Mouse (Mus musculus) C2C12 (cell line): ENCODE measurements around the gene Gm28308. TPM values are rescaled to one million over a fixed set of nuclear protein-coding genes. Genes with fewer than 3 reads are reported as not detected.

ENCODE experiments used
- H3K27me3 ChIP-seq: one replicate; pipeline ENCODE4 v1.6.1; 2011; ENCODE audit not compliant: control insufficient read depth, insufficient read depth, insufficient read length
- H3K36me3 ChIP-seq: one replicate; pipeline ENCODE4 v1.6.1; 2011; ENCODE audit not compliant: control insufficient read depth, insufficient read depth
- H3K4me3 ChIP-seq: one replicate; pipeline ENCODE4 v1.5.1; 2011; ENCODE audit warnings: mild to moderate bottlenecking, control low read depth; ENCODE audit not compliant: poor library complexity, insufficient read depth, severe bottlenecking
- H3K79me2 ChIP-seq: one replicate; pipeline ENCODE4 v1.6.1; 2011; ENCODE audit not compliant: control insufficient read depth, insufficient read depth
- H3K79me3 ChIP-seq: one replicate; pipeline ENCODE4 v1.6.1; 2011; ENCODE audit warnings: low read depth, control low read depth
- H3ac ChIP-seq: one replicate; pipeline ENCODE3; 2011; ENCODE audit warnings: low read depth; ENCODE audit not compliant: control insufficient read depth, insufficient read length
- CEBPB ChIP-seq: IDR thresholded peaks from one replicate; pipeline ENCODE4 v1.6.1; 2011; ENCODE audit warnings: low read depth, mild to moderate bottlenecking, control low read depth, moderate library complexity
- CTCF ChIP-seq: IDR thresholded peaks from one replicate; pipeline ENCODE4 v1.5.1; 2011; ENCODE audit not compliant: control insufficient read depth, insufficient read depth, insufficient read length
- FOSL1 ChIP-seq: IDR thresholded peaks from one replicate; pipeline ENCODE4 v1.8.0; 2011; ENCODE audit warnings: mild to moderate bottlenecking, low read length; ENCODE audit not compliant: poor library complexity, insufficient read depth, severe bottlenecking
- MAX ChIP-seq: IDR thresholded peaks from one replicate; pipeline ENCODE4 v1.6.1; 2011; ENCODE audit warnings: mild to moderate bottlenecking, control low read depth
- MYOD1 ChIP-seq: IDR thresholded peaks from one replicate; pipeline ENCODE4 v1.6.1; 2011; ENCODE audit warnings: low read depth; ENCODE audit not compliant: control insufficient read depth, insufficient read length
- MYOG ChIP-seq: IDR thresholded peaks from one replicate; pipeline ENCODE4 v1.6.1; 2011; ENCODE audit not compliant: control insufficient read depth, insufficient read length; ENCODE audit errors: extremely low read depth
- USF1 ChIP-seq: IDR thresholded peaks from one replicate; pipeline ENCODE4 v1.6.1; 2011; ENCODE audit warnings: low read depth, mild to moderate bottlenecking, control low read depth, moderate library complexity
- polyA plus RNA-seq: library from polyadenylated mRNA; unstranded; fragments of >200 nt; fragmentation: generic; extraction: Trizol; gene quantifications from one replicate; pipeline ENCODE4 v1.2.1, GENCODE M21; 2012; ENCODE audit warnings: missing spikeins

The Gm28308 gene
- polyA plus RNA-seq, 1 experiment = 0.75 TPM

GRCm38 (mm10) chr6:52189172-52189591, 24.0 kb downstream of the Gm28308 start:
- Histone ChIP-seq H3K79me3 (no peaks in the 10 kb centered on the region), H3K4me3 (no peak overlapping the region), H3K36me3 (no peaks in the 10 kb centered on the region), H3K27me3 (no peaks in the 10 kb centered on the region), H3K79me2 (no peaks in the 10 kb centered on the region), H3ac (no peak overlapping the region)
- no peak for TF ChIP-seq CTCF
- no peak for TF ChIP-seq FOSL1
- no peak for TF ChIP-seq MYOD1
- TF ChIP-seq MYOG = no peak
- no peak for TF ChIP-seq USF1
- TF ChIP-seq CEBPB = no peak
- no peak for TF ChIP-seq MAX

GRCm38 (mm10) chr6:52186500-52186899, 26.6 kb downstream of the Gm28308 start:
- no peak overlapping the region for H3K4me3 ChIP-seq

GRCm38 (mm10) chr6:52185834-52186233, 27.3 kb downstream of the Gm28308 start:
- Histone ChIP-seq H3K4me3 (no peak overlapping the region), H3K27me3 (no peaks in the 10 kb centered on the region), H3K79me3 (no peaks in the 10 kb centered on the region), H3ac (no peak overlapping the region), H3K36me3 (no peaks in the 10 kb centered on the region), H3K79me2 (no peaks in the 10 kb centered on the region)
- TF ChIP-seq CEBPB (no peak), MYOD1 (no peak), MYOG (no peak), USF1 (no peak), CTCF (no peak), MAX (no peak), FOSL1 (no peak)

More at GRCm38 (mm10) chr6:52186500-52186899, 26.6 kb downstream of the Gm28308 start:
- Histone ChIP-seq H3K79me3 (no peaks in the 10 kb centered on the region), H3K27me3 (no peaks in the 10 kb centered on the region), H3K79me2 (no peaks in the 10 kb centered on the region), H3ac (no peak overlapping the region), H3K36me3 (no peaks in the 10 kb centered on the region)
- TF ChIP-seq CEBPB (no peak), MAX (no peak), MYOD1 (no peak), FOSL1 (no peak), MYOG (no peak), CTCF (no peak), USF1 (no peak)

GRCm38 (mm10) chr6:52185222-52185621, 27.9 kb downstream of the Gm28308 start:
- Histone ChIP-seq H3ac (no peak overlapping the region), H3K4me3 (no peak overlapping the region), H3K79me3 (no peaks in the 10 kb centered on the region), H3K36me3 (no peaks in the 10 kb centered on the region), H3K27me3 (no peaks in the 10 kb centered on the region), H3K79me2 (no peaks in the 10 kb centered on the region)
- TF ChIP-seq MAX = no peak

- no peaks in the 10 kb centered on the region for H3K36me3 ChIP-seq
- no peaks in the 10 kb centered on the region for H3K79me2 ChIP-seq
- H3K4me3 ChIP-seq = no peak overlapping the region
- H3K27me3 ChIP-seq = no peaks in the 10 kb centered on the region
- H3K79me3 ChIP-seq = no peaks in the 10 kb centered on the region
- no peak for TF ChIP-seq CTCF
- no peak for TF ChIP-seq FOSL1
- no peak for TF ChIP-seq MAX
- no peak for TF ChIP-seq USF1
- TF ChIP-seq CEBPB = no peak
- TF ChIP-seq MYOG = no peak
- TF ChIP-seq MYOD1 = no peak
- H3ac ChIP-seq = no peak overlapping the region
These were observed 28.5 kb downstream of the Gm28308 start for GRCm38 (mm10) chr6:52184668-52185067.

GRCm38 (mm10) chr6:52183311-52184080, 29.6 kb downstream of the Gm28308 start:
- TF ChIP-seq FOSL1 (no peak), MAX (no peak), CTCF (no peak), MYOD1 (no peak), USF1 (no peak), MYOG (no peak), CEBPB (no peak)
- Histone ChIP-seq H3K27me3 (no peaks in the 10 kb centered on the region), H3K36me3 (no peaks in the 10 kb centered on the region), H3ac (no peak overlapping the region), H3K79me3 (no peaks in the 10 kb centered on the region), H3K79me2 (no peaks in the 10 kb centered on the region), H3K4me3 (no peak overlapping the region)
